Mouse (Mus musculus) liver, adult 2 months (tissue): ENCODE data around the gene Slc5a6.

Experiments
- CTCF ChIP-seq: fragments of 200-500 bp; IDR thresholded peaks from 2 replicates; pipeline ENCODE4 v1.5.1; 2011; ENCODE audit warnings: low read depth, low read length, control low read depth
- POLR2A ChIP-seq: fragments of 200-500 bp; IDR thresholded peaks from 2 replicates; pipeline ENCODE4 v1.6.1; 2011; ENCODE audit warnings: low read length, control low read depth; ENCODE audit not compliant: insufficient read depth; ENCODE audit errors: extremely low read depth

GRCm38 (mm10) chr5:30998306-30998705, 50.4 kb downstream of the Slc5a6 start:
- TF ChIP-seq CTCF (peak; percentile 73), POLR2A (no peak)
